Mouse (Mus musculus) hindbrain, embryonic 14.5 days (tissue): ENCODE measurements at regions not wholly inside any gene's neighbourhood (a gene's known extent, or its start where the extent isn't known, plus 50 kb on each side); places are given as distances from the start of the nearest gene placed in this dataset.

Experiments
- ATAC-seq: fragments of 200-750 bp; cut with Nextera tagmentation; 2 replicates; pipeline ENCODE4 v1.8.0; 2017; ENCODE audit warnings: moderate number of reproducible peaks, mild to moderate bottlenecking, moderate TSS enrichment, moderate library complexity; ENCODE audit not compliant: low FRiP score
- DNase-seq: peaks from one replicate; pipeline ENCODE4 v3.0.0-alpha.2; 2015; ENCODE audit warnings: low spot score
- H3K27ac ChIP-seq: fragments of 300-500 bp; sonication (generic); 2 replicates; pipeline ENCODE4 v1.5.1; 2014; ENCODE audit warnings: mild to moderate bottlenecking, moderate library complexity
- H3K27me3 ChIP-seq: fragments of 300-500 bp; sonication (generic); 2 replicates; pipeline ENCODE4 v1.6.1; 2014; ENCODE audit warnings: mild to moderate bottlenecking, low read length, mixed read lengths; ENCODE audit not compliant: control insufficient read depth, insufficient read depth
- H3K36me3 ChIP-seq: fragments of 300-500 bp; sonication (generic); replicated peaks from 2 replicates; pipeline ENCODE4 v1.6.1; 2014; ENCODE audit not compliant: control insufficient read depth, insufficient read depth
- H3K4me1 ChIP-seq: fragments of 300-500 bp; sonication (generic); replicated peaks from 2 replicates; pipeline ENCODE4 v1.6.1; 2014; ENCODE audit warnings: antibody characterized with exemption, low read length, mixed read lengths; ENCODE audit not compliant: control insufficient read depth, insufficient read depth
- H3K4me2 ChIP-seq: fragments of 300-500 bp; sonication (generic); replicated peaks from 2 replicates; pipeline ENCODE4 v1.6.1; 2014; ENCODE audit warnings: mild to moderate bottlenecking, moderate library complexity
- H3K4me3 ChIP-seq: fragments of 300-500 bp; sonication (generic); replicated peaks from 2 replicates; pipeline ENCODE4 v1.5.1; 2014; ENCODE audit warnings: mild to moderate bottlenecking, low read length
- H3K9ac ChIP-seq: fragments of 300-500 bp; sonication (generic); 2 replicates; pipeline ENCODE4 v1.6.1; 2014
- H3K9me3 ChIP-seq: fragments of 300-500 bp; sonication (generic); 2 replicates; pipeline ENCODE4 v1.6.1; 2016; ENCODE audit warnings: low read length; ENCODE audit not compliant: control insufficient read depth
- WGBS: fragments of 180-500 bp; shearing (Covaris S2); extraction: QIAGEN DNeasy Blood & Tissue Kit; methylation state at CpG from one replicate; pipeline ENCODE4 v1.1.7; 2014; 5-methylcytosine and 5-hydroxymethylcytosine counted together

GRCm38 (mm10) chr3:41241856-41242552 lies 159.2 kb upstream of the Pgrmc2 start:
- no peaks in the 10 kb centered on the region for H3K9me3 ChIP-seq
- 91% methylated on average over 8 of the region's 8 CpGs for WGBS
- H3K4me2 ChIP-seq: no peak overlapping the region
- H3K9ac ChIP-seq: no peak overlapping the region
- no peak for DNase-seq
- H3K27me3 ChIP-seq: no peaks in the 10 kb centered on the region
- H3K4me1 ChIP-seq: no peaks in the 10 kb centered on the region
- H3K4me3 ChIP-seq: no peak overlapping the region
- no peak for ATAC-seq
- no peaks in the 10 kb centered on the region for H3K36me3 ChIP-seq
- H3K27ac ChIP-seq: no peak overlapping the region

DNA sequence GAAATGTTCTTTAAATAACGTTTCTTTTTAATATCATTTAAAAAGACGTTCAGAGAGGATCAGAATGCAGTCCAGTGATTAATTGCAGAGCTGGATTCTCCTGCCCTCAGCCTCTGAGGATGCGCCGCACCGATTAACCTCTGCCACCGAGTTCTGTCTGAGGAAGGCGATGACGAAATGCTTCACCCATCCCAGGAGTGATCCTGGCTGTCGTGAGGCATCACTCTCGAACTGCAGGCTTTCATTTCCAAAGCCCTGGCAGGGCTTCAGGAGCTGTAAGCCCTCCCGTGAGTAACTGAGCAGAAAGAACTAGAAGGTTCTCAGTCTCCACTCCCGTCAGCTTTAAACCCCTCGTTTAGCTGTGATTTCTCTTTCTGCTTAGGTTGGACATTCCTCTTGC lies 157.0 kb upstream of the Pgrmc2 start:
- Histone ChIP-seq H3K36me3 (no peaks in the 10 kb centered on the region), H3K4me3 (no peak overlapping the region), H3K9ac (no peak overlapping the region), H3K4me1 (no peaks in the 10 kb centered on the region), H3K4me2 (no peak overlapping the region), H3K9me3 (no peaks in the 10 kb centered on the region), H3K27me3 (no peaks in the 10 kb centered on the region), H3K27ac (no peak overlapping the region)
- WGBS: 53% methylated on average over 13 of the region's 13 CpGs
- no peak for ATAC-seq
- DNase-seq: no peak

DNA sequence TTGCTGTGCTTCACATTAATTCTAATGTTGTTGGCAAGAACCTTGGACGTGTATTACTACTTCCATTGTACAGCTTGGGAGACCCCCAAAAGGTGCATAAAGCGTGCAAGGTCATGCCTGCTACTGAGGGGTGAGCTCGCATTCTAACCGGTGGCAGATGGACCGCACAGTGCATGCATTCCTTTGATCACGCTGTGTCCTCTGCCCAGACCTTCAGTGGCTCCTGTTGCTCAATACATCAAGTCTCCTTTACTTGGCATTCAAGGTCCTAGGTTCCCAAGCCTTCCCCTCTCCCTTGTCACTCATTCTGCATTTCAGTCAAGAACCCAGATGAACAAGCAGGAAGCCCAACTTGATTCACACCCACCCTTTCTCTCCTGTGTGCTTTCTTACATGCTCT lies 156.4 kb upstream of the Pgrmc2 start:
- Histone ChIP-seq H3K27me3 (no peaks in the 10 kb centered on the region), H3K4me1 (no peaks in the 10 kb centered on the region), H3K9me3 (no peaks in the 10 kb centered on the region), H3K4me3 (no peak overlapping the region), H3K4me2 (no peak overlapping the region), H3K36me3 (no peaks in the 10 kb centered on the region), H3K27ac (no peak overlapping the region), H3K9ac (no peak overlapping the region)
- WGBS: 79% methylated on average over 6 of the region's 6 CpGs
- DNase-seq: no peak
- ATAC-seq: no peak

DNA sequence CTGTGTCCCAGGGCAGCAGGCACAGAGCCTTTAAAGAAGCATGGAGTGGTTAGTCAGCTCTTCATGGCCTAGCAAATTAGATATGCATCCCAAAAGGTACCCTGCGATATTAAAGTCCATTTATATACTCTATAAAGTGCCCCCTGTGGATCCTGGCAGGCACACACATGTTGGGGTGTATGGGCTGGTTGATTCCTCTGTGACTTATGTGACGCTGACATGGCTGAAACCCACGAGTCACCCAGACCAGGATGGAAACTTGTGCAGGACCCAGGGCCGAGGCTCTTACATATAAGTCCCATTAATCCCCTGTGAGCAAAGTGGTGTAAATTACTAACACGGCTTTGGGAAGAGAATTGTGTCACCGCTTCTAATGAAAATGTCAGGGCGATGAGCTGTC lies 155.2 kb upstream of the Pgrmc2 start:
- H3K36me3 ChIP-seq: no peaks in the 10 kb centered on the region
- no peaks in the 10 kb centered on the region for H3K4me1 ChIP-seq
- no peaks in the 10 kb centered on the region for H3K9me3 ChIP-seq
- ATAC-seq: no peak
- H3K9ac ChIP-seq: no peak overlapping the region
- WGBS: 75% methylated on average over 7 of the region's 7 CpGs
- no peak overlapping the region for H3K4me2 ChIP-seq
- H3K27me3 ChIP-seq: no peaks in the 10 kb centered on the region
- no peak for DNase-seq
- no peak overlapping the region for H3K4me3 ChIP-seq
- H3K27ac ChIP-seq: no peak overlapping the region

- H3K4me3 ChIP-seq: no peak overlapping the region
- H3K27me3 ChIP-seq: no peaks in the 10 kb centered on the region
- H3K36me3 ChIP-seq: no peaks in the 10 kb centered on the region
- WGBS: 95% methylated on average over 2 of the region's 2 CpGs
- H3K27ac ChIP-seq: no peak overlapping the region
- no peak for DNase-seq
- no peak for ATAC-seq
- H3K4me2 ChIP-seq: no peak overlapping the region
- no peak overlapping the region for H3K9ac ChIP-seq
- H3K9me3 ChIP-seq: no peaks in the 10 kb centered on the region
- no peaks in the 10 kb centered on the region for H3K4me1 ChIP-seq
These were observed 152.8 kb upstream of the Pgrmc2 start for GRCm38 (mm10) chr3:41235610-41236009.

DNA sequence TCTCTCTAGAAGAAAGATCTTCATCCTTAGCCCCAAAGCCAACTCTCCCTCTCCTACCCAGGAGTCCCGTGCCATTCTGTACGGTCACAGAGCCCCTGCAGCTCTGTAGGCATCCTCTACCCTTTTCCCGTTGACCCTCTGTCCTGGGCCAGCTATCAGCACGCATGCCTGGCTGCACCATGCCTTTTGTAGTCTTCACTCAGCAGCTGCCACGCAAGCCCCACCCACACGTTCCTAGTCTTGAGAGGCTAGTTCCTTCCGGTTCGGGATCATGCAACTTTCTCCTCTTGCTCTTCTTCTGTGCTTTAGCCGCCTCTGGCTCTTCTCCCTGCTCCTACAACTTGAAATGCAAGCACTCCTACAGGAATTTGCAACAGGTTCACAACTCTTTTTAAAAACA lies 152.1 kb upstream of the Pgrmc2 start:
- H3K27me3 ChIP-seq: no peaks in the 10 kb centered on the region
- H3K4me2 ChIP-seq: no peak overlapping the region
- WGBS: 57% methylated on average over 9 of the region's 9 CpGs
- H3K4me3 ChIP-seq: no peak overlapping the region
- H3K9ac ChIP-seq: no peak overlapping the region
- H3K36me3 ChIP-seq: no peaks in the 10 kb centered on the region
- no peak for DNase-seq
- no peaks in the 10 kb centered on the region for H3K4me1 ChIP-seq
- no peak for ATAC-seq
- no peaks in the 10 kb centered on the region for H3K9me3 ChIP-seq
- H3K27ac ChIP-seq: no peak overlapping the region

- Histone ChIP-seq H3K27ac (no peak overlapping the region), H3K9me3 (no peaks in the 10 kb centered on the region), H3K9ac (no peak overlapping the region), H3K4me2 (no peak overlapping the region), H3K4me3 (no peak overlapping the region), H3K27me3 (no peaks in the 10 kb centered on the region), H3K36me3 (no peaks in the 10 kb centered on the region), H3K4me1 (no peaks in the 10 kb centered on the region)
- DNase-seq (no peak), ATAC-seq (no peak)
- WGBS: 73% methylated on average over 7 of the region's 7 CpGs
These were observed 151.3 kb upstream of the Pgrmc2 start for GRCm38 (mm10) chr3:41234191-41234590.

GRCm38 (mm10) chr3:41233439-41233838 lies 150.6 kb upstream of the Pgrmc2 start:
- H3K9ac ChIP-seq: no peak overlapping the region
- H3K4me3 ChIP-seq: no peak overlapping the region
- ATAC-seq (no peak), DNase-seq (no peak)
- H3K27me3 ChIP-seq: no peaks in the 10 kb centered on the region
- 82% methylated on average over 8 of the region's 8 CpGs for WGBS
- H3K36me3 ChIP-seq: no peaks in the 10 kb centered on the region
- H3K9me3 ChIP-seq: no peaks in the 10 kb centered on the region
- no peak overlapping the region for H3K4me2 ChIP-seq
- no peak overlapping the region for H3K27ac ChIP-seq
- H3K4me1 ChIP-seq: no peaks in the 10 kb centered on the region

DNA sequence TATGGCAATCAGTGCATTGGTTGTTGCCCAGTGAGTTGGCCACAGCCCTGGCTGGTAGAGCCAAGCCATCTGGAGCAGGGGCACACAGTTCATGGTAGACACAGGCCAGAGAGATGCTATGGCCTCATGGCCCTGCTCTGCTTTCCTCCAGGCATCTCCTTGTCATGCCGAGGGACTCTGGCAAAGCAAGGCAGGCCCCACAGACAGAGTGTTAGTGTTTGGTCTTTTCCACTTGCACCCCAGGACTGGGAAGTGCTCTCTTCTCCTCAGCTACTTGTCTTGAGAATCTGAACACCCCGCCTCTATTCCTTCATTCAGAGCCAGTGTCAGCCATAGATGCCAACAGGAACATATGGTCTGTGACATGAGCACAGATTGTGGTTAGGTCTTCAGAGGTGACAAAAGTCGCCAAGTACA lies 148.1 kb upstream of the Pgrmc2 start:
- Histone ChIP-seq H3K9me3 (no peaks in the 10 kb centered on the region), H3K4me2 (no peak overlapping the region), H3K9ac (no peak overlapping the region), H3K36me3 (no peaks in the 10 kb centered on the region), H3K4me3 (no peak overlapping the region), H3K27me3 (no peaks in the 10 kb centered on the region), H3K4me1 (no peaks in the 10 kb centered on the region), H3K27ac (no peak overlapping the region)
- 89% methylated on average over 3 of the region's 3 CpGs for WGBS
- DNase-seq: no peak
- ATAC-seq: no peak

DNA sequence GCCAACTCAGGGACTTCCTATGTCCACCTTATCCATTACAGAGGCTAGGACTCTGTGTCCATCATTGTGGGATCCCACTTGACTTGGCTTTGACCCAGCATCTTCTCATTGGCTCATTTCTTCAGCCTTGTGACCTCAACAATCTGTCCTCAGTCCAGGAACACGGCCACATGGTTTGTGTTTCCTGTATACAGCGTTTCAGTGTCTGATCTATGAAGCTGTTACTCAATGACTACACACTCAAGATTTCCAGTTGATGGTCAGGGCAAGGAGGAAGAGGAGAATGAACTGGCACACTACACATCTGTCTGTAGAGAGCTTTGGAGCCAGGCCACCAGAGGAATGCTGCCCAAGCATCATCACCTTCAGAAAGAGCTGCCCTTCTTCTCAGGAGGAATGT lies 146.6 kb upstream of the Pgrmc2 start:
- no peaks in the 10 kb centered on the region for H3K36me3 ChIP-seq
- H3K9me3 ChIP-seq: no peaks in the 10 kb centered on the region
- no peak overlapping the region for H3K27ac ChIP-seq
- no peak overlapping the region for H3K4me2 ChIP-seq
- DNase-seq: no peak
- H3K4me1 ChIP-seq: no peaks in the 10 kb centered on the region
- no peak overlapping the region for H3K4me3 ChIP-seq
- ATAC-seq: no peak
- no peak overlapping the region for H3K9ac ChIP-seq
- 89% methylated on average over 2 of the region's 2 CpGs for WGBS
- H3K27me3 ChIP-seq: no peaks in the 10 kb centered on the region
